Mouse (Mus musculus) spleen, postnatal 36 days (tissue): ENCODE results near the gene Plekhm2.
A peak's percentile ranks its signal among the peaks of the same experiment; 100 is the strongest.

ENCODE experiments used
- DNase-seq, 2 experiments: peaks; one replicate each; pipeline ENCODE4 v3.0.0; 2022; ENCODE audit warnings: low spot score in 2 of 2, mixed read lengths in 1 of 2

The Plekhm2 gene

DNA sequence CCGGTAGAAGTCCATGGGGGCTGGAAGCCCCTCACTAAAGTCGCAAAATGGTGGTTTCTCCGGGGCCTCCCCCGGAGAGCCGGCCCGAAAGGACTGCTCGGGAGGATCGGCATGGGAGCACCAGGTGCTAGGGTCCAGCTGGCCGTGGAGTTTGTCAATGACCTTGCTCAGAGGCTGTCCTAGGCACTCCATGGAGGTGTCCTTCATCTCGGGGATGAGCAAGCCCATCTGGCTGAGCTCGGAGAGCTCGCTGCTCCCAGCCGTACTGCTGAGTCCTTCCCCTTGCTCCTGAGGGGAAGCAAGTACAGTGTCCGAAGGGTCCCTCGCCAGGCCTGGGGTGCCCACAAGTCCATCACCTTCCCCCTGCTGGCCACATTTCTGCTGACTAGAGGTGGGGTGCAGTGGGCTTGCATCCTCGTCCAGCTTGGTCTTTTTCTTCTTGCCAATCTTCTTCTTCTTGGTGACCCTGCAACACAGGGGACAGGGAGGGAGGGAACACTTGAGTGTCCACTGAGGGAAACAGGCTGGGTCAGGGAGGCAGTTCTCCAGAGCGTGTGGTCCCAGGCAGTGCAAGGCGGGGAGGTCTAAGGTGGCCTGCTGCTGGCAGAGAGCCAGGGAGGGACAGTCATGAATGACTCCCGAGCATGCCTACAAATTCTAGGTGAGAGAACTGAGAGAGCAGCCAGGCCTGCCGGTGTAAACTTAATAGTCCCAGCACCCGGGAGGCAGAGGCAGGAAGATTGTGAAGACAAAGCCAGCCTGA lies 32.4 kb downstream of the Plekhm2 start:
- DNase-seq = no peak

DNA sequence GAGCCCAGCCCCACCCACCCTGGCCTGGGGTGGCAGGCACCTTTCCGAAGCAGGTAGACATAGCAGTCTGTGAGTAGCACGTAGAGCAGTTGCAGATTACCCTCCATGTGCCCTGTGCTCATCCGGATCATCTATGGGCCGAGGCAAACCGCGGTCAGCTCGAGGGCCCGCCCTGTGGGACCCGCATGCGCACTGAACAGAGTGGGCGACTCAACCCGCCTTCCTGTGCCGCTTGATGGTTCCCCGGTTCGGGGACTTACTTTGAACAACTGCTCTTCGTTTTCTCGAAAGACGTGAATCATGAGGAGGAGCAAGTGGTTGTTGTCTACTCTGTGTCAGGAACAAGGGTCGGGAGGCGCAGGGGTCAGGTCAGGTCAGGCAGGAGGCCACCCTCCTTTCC lies 33.4 kb downstream of the Plekhm2 start:
- no peak for DNase-seq

DNA sequence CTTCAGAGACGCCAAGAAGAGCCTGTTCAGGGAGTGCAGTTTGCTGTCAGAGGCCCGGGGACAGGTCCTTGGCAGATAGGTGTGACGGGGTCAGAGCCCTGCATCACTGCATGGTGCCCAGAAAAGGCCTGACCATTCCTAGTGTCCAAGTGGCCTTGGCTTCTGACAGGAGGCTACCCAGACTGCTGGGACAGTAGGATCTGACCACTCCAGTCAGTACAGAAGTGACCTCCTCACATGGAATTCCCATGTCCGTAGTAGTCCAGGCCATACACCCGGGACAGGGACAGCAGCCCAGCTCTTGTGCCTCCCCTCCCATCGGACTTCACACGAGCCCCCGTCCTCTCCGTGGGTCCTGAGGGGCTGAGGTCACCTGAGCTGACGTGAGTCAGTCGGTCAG lies 34.7 kb downstream of the Plekhm2 start:
- no peak for DNase-seq

DNA sequence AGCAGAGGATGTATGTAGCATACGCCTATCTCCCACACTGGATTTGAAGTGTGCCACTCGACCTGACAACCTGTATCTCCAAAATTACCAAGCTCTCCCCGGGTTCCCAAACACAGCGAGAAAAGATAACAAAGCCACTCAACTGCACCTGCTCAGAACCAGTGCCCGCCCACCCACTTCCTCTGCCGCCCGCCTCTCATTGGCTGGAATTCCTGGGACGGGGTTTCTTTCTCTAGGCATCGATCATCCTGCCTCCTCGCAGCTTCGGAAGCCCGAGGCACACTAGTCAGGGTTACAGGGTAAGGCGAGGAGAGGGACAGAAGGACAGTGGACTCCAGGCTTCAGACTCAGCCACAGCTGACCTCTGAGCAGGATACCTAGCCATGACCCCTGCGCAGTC lies 36.0 kb downstream of the Plekhm2 start:
- no peak for DNase-seq

DNA sequence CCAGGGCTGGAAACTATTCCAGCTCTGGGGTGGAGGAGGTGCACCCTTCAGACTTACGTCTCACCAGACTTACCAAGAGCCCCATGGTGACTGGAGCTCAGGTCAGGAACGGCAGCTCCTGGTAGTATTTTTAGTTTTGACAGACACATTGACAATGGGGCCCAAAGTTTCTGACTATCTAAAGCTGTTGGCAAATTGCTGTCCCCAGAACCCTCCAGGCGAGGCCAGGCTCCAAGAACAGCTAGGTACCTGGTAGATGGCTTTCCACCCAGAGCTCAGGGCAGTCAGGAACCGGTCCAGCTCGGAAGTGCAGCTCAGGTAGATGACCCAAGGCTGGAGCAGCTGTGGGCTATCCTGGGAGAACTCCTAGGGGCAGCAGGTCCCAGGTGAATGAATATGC lies 37.2 kb downstream of the Plekhm2 start:
- DNase-seq = no peak

DNA sequence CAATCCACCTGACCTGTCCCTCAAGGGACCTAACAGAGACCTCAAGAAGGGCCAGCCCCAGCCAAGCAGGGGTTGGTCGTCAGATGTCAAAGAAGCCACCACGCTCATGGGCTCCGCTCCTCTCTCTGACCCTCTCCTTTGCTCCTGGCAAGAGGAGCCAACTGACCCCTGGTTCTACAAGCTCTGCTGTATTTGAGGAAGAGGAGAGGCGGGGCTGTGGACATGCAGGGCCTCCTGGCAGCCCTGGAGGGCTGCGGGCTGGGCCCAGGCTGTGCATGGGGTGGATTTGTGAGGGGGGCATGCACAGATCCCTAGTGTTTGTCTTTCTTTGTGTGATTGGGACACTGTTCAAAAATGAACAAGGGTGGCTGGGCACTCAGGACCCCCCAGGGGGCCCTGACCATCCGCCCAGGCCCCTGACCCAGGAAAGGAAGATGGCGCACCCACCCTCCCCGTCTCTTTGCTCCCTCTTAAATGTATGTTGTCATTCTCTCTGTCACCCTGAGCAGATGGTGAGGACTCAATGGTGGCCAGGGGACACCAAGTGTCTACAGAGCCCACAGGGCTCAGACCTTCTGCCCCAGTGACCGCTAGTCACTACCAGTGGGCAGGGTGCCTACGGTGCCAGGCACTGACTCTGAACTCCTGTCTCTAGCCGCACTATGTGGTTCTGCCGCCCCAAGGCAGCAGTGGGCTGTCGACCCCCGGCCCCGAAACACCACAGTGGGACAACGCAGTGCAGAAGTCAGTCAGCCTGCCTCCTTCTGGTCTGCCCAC lies 38.7 kb downstream of the Plekhm2 start:
- no peak for DNase-seq

DNA sequence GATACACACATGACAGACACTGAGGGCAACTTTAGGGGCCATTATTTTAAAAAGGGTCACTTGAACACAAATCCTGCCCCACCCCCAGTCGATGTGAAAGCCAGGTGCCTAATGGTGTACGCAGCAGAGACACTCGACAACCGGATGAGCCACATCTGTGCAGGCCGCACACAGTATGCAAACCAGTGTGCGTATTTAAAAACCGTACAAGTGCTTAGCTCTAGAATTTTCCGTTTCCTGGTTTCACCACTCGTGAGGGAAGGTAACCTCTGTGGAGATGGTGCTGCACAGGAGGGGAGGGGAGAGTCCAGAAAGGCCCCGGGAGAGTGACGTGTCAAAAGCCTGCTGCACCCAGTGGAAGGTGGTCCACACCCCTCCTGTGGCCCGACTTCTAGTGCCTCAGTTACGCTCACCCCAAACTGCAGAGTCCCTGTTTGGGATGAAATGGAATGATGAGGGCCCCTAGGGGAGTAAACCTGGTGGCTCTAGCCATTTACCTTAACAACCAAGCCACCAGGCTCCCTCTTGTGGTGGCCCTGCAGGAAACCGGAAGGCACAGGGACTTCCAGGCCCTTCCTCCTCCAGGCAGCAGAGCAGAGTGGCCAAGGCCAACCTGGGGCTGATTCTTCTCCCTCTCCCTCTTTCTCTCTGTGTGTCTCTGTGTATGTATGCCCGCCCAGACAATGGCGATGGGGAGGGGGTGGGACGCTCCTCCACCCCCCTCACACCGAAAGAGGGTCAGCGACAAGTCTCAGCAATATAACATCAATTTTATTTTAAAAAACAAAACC lies 39.5 kb downstream of the Plekhm2 start:
- DNase-seq = peak; percentile 47 to 49

DNA sequence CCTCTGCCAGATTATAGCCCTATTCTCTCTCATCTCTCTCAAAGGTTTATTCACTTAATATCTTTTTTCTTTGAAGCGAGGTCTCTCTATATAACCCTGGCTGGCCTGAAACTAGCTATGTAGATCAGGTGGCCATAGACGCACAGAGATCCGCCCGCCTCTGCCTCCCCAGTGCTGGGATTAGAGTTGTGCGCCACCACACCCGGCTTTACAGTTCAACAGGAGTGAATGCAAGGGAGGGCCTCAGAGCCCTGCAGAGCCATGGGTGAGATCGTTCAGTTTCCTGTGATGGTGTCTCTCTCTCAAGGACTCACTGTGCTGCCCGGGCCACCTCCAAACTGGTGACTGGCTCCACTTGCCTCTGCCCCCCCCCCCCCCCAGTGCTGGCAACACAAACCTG lies 40.6 kb downstream of the Plekhm2 start:
- DNase-seq = no peak

DNA sequence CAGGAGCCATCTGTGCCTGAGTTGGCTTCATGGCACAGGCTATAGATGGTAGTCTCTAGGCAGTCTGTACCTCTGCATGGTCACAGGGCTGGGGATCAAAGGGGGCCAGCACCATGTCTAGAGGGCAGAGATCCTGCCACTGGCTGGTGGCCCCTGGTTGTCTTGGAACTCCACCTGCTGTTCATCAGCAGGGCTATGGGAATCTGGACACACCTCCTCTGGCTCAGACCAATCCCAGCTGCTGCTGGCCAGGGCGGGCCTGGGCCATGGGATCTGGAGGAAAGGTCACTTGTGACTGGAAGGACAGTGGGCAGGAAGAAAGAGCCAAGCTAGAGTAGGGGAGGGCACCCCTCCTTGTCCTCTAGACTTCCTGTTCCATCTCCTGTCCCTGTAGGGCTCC lies 41.0 kb downstream of the Plekhm2 start, which contains the start of gene Slc25a34:
Slc25a34 (minus strand) TSS at position 156 of the 400 bp plus-strand sequence.
- no peak for DNase-seq

DNA sequence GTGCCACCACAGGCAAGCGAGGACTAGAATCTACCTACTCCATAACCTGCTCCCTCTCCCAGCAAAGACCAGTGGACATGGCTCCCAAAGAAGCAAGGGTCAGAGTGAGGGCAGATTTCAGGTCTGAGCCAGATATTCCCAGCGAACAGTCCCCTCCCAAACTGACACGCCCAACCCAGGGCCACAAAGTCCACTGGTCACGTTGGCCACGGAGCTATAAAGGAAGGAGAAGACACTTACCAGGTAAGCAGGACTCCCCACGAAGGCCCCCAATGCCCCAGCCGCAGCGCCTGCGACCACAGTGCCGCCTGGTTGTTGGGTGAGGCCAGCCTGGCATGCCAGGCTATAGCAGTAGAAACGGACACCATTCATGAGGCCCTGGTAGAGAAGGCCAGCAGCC lies 41.7 kb downstream of the Plekhm2 start:
- DNase-seq = no peak

DNA sequence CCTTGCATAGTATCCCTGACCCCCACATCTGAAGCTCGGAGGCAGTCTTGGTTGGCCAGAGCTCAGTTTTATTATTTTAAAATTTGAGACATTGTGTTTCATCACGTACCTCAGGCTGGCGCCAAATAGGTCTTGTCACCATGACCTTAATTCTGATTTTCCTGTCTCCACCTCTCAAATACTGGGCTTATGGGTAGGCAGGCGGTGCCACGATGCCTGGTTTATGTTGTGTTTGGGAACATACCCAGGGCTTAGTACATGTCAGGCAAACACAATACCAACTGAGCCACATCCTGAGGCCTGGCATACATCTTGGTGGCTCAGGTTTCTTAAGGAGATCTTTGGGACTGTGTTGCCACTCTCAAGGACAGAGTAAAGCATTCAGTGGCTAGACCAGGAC lies 42.1 kb downstream of the Plekhm2 start:
- DNase-seq = no peak

DNA sequence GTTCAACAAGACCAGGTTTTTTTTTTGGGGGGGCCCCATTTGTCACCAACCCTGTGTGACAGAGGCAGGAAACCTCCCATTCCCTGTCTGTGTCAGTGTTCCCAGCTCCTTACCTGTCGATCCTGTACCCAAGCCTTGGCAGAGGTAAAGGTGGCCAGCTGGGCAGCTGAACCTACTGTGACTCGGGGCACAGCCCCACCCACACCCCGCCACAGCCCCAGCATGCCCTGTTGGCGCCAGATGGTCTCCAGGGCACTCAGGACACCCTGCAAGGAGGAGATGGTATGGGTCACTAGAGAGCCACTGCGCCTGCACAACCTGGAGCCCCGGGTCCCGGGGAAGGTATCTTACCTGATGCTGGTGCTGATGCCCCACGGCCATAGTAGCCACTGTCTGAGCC lies 42.6 kb downstream of the Plekhm2 start:
- no peak for DNase-seq

DNA sequence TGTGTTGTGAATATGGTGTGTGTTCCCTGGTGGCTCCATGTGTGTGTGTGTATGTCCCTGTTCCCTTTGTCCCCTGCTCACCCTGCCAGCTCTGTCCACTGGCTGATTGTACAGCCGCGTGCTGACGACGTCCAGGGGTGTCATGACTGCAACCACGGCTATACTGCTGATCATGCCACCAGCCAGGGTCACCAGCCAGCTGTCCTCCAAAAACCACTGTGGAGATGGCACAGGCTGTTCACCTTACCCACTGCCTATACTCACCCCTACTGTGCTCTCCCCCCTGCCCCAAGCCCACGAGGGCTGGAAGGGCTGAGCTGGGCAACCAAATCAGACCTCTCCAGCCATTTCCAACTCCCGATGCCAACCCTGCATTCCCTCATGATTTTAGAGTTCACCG lies 43.4 kb downstream of the Plekhm2 start:
- DNase-seq = no peak

DNA sequence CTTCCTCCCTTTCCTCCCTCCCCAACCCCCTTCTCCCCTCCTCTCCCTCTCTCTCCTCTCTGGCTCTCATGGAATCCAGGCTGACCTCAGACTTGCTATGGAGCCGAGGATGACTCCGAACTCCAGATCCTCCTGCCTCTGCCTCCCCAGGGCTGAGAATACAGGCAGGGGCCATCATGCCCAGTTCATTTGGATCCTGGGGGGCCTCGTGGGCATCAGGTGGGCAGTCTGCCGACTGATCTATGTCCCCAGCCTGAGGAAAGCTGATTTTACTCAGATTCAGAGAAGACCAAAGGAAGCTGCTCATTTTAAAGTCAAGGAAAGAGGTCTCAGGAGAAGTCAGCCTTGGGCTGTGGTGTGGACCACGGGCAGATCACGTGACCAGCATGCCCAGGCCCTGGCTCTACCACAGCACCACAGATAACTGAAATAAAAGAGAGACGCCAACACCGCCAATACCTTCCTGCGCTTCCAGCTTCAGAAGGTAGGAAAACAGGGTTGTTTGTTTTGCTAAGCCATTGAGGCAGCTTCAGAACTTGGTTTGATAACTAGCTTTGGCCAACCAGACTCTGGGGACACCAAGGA lies 45.3 kb downstream of the Plekhm2 start:
- DNase-seq = no peak

DNA sequence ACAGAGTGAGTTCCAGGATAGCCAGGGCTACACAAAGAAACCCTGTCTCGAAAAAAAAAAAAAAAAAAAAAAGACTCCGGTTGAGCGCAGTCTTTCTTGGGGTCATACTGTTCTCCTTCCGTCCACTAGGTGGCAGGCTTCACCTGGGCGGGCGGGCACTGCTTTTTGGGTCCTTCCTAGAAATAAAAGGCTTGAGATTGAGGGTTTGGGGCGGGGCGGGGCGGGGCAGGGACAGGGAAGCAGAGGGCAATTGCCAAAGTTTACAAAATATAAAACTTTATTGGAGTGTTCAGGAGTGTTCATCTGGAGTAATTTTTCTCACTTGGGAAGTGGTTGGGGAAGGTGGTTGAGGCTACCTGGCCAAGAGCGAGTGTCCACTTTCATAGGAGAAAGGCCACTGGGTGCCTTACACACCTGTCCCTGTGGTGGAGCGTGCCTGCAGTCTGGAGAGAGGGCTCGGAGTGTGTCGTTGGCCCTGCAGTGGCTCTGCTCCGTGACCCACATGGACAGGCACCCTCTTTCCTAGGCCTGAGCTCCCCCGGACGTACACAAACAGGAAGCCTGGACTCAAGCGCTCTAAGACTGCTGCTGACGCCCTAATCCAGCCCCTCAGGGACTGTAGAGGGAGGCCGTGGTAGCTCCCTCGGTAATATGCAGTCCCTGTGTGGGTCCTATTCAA lies 46.0 kb downstream of the Plekhm2 start, which contains the start of gene Tmem82:
Tmem82 (minus strand) TSS at position 69 of the 679 bp plus-strand sequence.
- DNase-seq = peak; percentile 55

DNA sequence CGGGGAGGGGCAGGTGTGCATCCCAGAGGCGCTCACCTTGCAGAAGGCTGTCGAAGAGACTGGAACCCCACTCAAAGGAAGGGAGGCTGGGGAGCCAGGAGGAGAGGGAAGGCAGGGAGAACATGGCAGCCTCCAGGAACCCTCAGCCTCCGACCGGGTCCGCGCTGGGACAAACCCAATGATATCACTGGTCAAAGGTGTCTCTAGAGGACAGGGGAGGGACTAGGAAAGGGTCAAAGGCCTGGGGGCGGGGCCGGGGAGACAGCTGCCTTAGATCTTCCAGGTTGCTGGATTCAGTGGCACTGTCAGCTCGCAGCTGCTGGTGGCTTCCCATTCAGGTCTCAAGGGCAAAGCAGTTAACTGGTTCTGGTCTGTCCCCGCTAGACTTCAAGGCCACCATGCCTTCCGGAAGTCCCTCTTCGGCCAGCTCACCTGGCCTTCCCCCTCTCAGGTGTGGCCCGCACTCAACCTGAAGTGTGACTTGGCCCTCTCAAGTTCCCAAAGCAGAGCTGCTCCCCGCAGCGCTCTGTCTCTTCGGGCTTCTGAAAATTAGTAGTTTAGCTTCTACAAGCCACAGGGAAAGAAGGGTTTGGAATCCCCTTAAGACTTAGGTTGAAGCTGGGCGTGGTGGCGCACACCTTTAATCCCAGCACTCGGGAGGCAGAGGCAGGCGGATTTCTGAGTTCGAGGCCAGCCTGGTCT lies 46.7 kb downstream of the Plekhm2 start:
- DNase-seq = no peak

DNA sequence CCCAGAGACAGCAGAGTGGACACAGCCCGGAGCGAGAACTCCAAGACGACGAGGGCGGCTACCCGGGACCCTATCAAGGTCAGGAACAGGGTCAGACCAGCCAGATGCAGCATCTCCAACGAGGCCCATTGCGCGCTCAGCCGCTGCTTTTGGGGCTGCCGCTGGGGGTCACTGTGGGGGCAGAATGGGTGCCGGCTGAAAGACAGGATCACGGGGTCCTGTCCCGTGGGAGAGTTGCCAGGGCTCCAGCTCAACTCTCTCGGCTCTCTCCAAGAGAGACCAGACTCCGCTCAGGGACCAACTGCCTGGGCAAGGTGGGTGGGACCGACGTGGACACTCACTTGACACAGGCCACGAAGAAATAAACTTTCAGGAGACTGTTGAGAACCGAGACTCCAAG lies 47.4 kb downstream of the Plekhm2 start:
- peak; percentile 44 to 54 for DNase-seq

DNA sequence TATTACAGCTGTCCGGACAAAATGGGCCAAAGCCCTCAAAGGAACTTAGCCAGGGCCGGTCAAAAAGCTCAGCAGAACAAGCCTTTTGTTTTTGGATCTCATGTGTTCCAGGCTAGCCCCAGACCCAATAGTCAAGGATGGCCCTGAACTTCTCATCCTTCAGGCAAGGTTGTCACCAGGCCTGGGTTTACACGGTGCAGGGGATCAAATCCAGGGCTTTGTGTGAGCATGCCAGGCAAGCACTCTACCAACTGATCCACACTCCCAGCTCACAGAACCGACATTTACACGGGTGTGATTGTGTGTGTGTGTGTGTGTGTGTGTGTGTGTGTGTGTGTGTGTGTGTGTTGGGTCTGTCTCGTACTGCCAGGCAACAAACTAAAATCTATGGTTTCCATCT lies 47.9 kb downstream of the Plekhm2 start:
- no peak for DNase-seq

DNA sequence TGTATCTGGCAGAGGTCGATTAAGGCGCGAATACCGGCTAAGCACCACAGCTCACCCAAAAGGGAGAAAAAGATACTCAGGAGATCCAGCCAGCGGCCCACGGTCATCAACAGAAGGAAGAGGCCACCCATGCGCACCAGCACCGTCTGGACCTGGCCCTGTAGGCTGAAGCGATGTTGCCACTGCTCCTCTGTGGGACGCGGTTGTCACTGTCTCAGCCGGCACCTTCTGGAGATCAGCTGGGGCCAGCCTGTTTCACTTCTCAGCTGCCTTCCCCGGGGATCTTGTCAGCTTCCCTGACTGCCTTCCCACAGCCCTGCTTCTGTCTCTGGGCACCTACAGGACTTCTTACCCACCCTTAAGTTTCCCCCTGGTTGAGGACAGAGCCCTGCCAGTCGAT lies 49.8 kb downstream of the Plekhm2 start:
- no peak for DNase-seq

DNA sequence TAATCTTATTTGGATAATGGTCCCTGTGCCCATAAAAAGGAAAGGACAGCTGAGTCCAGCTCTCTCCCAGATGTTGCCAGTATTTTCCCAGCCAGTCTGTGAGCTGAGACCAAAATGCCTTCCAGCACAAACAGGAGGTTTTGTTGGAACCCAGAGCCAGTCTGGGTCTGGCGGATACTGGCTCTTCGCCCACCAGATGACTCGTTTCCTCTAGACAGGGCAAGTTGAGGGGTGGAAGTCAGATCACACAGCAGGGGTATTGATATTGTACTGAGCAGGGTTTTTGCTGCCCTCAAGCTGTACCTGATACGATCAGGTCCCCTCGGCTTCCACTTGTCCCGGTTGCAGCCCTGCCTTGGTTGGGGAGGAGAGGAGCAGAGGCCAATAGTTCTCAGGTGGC lies 55.2 kb downstream of the Plekhm2 start:
- DNase-seq = no peak

DNA sequence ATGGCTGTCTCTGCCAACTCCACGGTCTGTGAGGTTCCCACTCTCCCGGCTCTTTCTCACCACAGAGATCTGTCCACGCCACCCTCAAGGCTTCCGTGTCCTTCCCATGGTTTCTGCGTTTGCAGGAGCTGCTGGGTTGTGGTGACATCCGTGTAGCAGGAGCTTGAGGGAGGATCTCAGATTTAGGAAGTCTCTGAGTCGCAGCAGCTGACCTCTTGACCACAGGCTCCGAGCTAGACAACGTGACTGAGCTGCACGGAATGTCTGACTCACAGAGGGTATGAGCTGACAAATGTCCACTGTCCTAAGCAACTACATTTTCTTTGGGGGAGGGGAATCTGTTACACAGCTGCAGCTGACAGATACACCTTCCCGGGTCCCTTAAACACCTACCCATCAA lies 58.8 kb downstream of the Plekhm2 start, which contains the start of gene Fblim1:
Fblim1 (minus strand) TSS at position 236 of the 400 bp plus-strand sequence.
- DNase-seq = no peak
